Mouse (Mus musculus) liver (tissue): ENCODE results near the gene Thap7.

Experiments used
- DNase-seq: peaks from one replicate; pipeline ENCODE4 v3.0.0-alpha.2; 2020; ENCODE audit warnings: mixed read lengths

Thap7 gene

DNA sequence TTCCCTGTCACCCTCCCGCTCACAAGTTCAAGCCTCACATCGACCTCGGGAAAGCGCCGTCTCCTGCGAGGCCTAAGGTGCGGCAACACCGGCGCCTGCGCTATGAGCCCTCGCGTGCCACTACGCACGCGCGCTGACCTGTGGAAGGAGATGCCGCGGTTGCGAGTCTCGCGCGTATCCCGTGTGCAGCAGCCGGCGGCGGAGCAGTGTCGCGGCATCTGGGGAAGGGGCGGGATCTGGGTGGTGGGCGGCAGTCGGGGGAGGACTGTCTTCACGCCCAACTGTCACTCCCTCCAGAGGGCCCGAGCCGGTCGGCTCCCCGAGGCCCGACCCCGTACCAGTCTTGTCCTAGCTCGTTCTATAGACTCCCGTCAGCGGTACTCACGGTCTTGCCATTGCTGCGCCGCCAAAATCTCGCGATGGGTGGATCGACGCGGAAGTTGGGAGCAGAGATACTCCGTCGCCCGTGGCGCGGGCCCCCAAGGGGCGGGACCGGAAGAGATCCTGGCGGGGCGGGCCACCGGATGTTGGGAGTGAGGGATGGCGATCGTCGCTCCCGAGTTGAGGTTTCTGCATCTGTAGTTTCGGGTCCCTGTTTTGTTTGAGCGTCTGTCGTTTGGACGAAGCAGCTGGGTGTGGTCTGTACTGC, at the start of gene Thap7:
Gene Thap7 (minus strand): TSS at position 497 of the 649 bp plus-strand sequence.
- DNase-seq = peak; percentile 98

DNA sequence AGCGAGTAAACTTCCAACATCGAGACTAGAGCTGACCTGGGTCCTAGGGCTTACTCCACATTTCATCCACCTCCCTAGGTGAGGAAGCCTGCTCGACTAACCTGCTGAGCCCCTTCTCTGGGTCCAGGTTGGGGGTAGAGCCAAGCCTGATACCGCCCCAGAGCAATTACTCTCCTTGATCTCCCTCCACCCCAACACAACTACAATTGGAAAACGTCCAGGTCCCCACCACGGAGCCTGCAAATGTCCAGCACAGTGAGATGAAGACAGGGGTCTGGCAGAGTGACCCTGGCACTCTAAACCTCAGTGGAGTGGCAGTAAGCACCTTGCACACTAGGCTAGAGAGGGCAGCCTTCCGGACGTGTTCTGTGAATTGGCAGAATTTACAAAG, 45.9 kb upstream of the Thap7 start:
- DNase-seq = no peak

DNA sequence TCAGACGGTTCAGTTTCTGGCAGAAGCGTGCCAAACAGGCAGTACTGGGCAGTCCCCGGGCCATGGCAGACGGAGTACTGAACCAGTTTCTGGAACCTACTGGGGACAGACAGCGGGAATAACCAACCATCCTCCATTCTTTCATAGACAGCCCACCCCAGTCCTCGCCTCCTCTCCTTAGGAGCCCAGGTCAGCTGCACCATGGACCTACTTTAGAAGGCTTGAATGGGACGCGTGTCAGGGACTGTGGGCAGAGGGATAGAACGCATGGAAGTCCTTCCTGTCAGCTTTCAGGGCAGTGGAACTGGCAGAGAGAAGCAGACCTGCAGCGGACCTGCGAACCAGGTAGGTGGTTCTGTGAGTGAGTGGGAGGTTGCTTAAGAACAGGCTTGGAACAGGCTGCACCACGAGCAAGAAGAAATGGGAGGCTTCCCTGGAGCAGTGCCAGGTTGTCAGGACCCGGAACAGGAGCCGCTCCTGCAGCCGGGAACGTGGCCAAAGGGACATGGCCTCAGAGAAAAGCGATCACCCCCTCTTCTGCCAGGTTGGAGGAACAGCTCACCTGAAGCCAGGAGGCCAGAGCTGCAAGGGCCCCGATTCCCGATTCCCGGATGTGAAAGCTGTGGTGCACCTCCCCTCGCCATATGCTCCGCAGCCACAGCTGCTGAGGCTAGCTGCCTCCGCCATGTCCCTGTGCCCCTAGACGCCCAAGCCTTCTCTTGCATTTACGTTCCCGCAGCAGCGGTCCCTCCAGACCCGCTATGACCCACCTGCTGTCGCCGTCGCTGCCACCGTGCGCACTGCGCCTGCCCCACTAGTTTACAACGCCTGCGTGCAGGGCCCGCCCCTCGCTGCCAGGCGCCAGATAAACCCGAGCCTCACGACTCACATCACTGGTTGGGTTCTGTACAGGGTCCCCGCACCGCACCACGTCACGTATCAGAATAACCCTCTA, 45.2 kb upstream of the Thap7 start:
- DNase-seq = peak; percentile 44

DNA sequence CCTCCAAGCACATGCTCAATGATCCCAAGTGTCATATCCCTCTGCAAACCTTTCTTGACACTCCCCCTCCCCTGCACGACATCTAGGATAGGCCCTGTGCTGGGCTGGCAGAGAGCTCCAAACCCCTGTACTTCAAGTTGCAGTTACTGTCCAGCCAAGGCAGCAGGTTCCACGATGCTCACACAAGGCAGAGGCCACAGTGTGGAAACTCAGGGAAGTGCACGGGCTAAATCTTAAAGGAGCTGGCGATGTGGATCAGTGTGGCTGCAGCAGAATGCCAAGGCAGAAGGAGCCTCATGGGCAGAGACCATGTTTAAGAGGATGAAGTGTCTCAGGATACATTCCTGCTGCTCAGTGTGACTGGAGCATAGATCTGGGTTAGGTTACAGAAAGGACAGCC, 35.2 kb upstream of the Thap7 start:
- no peak for DNase-seq

DNA sequence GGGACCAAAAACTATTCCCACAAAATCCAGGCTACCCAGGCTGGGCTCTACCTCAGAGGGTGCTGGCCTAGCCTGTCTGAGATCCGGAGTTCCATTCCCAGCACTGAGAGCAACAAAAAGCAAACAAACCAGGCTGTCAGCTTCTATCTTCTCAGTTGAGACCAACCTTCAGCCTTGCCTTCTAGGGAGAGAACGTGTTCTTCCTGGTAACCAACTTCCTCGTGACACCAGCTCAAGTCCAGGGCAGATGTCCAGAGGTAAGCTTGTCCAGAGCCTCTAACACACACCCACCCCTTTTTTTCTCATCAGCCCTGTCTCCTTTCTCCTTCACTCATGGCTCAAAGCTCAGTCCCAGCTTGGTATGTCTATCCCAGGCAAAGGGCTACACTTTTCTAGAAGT, 33.8 kb upstream of the Thap7 start:
- no peak for DNase-seq

DNA sequence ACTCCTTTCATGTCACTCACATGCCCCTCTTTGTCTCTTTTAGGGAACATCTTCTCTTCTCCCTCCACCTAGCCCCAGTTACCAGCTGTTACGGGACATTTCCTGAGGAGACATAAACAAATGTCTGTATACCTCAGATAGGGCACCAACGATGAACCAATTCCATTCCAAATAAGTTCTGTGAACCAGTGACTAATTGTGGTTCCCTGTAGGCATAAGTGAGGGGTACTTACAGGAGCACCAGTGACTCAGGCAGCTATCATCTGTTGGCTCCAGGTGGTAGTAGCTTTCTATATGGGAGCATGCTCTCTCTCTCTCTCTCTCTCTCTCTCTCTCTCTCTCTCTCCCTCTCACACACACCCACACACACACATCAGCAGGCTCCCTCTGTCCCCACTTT, 33.3 kb upstream of the Thap7 start:
- no peak for DNase-seq

DNA sequence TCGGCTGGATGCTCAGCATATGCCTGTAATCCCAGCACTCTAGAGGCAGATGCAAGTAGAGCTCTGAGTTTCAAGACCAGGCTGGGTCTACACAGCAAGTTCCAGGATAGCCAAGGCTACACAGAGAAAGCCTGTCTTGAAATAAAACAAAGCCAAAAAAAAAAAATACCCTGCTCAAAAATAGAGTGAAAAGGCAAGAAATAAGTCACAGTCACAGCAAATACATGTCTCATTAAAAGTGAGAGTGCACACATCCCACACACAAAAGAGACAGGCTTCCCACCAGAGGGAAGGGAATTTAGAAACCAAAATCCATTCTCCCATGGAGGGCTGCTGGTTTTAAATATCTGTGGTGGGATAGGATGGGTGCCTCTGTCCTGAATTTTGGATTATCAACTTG, 32.6 kb upstream of the Thap7 start:
- no peak for DNase-seq

DNA sequence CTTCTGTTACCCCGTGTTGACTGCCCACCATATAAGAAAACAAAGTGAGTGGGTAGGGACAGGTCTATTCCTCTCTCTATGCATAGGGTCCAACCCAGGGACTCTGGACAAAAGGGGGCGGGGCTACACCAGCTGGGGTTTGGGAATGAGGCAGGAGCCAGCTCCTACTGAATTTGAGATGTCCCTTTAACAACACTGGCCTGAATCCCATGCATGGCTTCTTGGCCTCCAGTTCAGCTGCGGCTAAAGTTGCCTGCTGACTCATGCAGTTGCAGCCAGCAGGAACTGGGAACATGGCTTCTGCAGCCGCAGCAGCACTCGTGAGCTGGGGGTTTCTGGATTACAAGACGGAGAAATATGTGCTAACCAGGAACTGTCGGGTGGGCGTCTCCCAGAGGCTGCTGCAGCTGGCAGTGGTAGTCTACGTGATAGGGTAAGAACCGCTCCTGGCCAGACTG, 30.8 kb upstream of the Thap7 start, which contains the start of gene P2rx6:
Gene P2rx6 (plus strand): TSS at position 135 of the 458 bp plus-strand sequence.
- peak; percentile 32 for DNase-seq

DNA sequence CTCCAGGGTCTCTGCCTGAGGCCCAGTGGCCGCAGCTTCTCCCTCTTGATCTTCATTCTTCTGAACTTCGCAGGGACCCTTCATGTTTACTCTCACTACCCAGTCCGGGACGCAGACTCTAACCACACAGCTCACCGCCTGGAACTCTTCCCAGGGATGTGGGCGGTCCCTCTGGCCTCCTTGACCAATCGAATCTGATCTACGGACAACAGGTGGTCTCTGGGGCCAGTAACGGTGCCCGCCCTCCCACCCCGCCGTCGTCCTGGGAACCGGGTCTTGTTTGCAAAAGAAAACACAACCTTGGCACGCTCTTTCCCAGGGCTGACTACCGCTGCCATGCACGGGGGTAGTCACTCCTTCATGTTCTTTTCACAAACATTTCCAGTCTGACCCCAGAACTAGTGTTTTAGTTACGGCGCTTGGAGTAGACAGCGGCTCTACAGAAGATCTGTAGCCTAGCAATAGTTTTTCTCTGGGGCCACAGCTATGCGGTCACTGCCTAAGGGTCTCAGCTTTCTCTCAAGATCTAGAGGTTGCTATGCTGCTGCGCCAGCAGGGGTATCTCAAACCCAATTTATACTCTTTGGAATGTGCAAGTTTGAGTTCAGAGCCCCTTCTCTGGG, 30.3 kb upstream of the Thap7 start, which contains the start of gene Lrrc74b:
Gene Lrrc74b (minus strand): TSS at position 120 of the 623 bp plus-strand sequence.
- DNase-seq = peak; percentile 47

DNA sequence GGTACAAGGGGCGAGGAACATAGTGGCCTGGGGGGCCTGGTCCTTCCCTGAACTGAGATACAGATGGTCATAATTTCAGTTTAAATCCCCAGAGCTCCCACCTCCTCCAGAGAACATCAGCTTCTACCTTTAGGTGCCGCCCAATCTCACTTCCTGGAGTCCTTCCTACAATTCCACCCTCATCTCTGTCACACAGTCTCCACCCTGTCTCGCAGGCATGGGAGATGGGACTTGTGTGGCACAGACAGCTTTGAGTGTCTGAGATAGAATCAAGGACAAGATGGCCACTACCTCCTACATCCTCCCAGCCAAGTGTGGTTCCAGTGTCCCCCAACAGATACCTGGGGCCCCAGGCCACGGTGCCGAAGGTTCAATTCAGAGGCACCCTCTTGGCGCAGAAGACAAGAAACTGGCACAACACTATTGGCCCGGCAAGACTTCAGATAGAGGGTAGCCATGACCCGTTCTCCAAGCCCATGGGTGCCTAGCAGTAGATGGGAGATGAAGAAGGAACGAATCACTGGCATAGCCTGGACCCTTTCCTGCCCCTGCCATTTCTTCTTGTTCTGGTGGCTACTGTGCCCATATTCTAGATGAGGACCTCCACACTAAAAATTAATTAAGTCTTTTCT, 28.6 kb upstream of the Thap7 start:
- DNase-seq = no peak

DNA sequence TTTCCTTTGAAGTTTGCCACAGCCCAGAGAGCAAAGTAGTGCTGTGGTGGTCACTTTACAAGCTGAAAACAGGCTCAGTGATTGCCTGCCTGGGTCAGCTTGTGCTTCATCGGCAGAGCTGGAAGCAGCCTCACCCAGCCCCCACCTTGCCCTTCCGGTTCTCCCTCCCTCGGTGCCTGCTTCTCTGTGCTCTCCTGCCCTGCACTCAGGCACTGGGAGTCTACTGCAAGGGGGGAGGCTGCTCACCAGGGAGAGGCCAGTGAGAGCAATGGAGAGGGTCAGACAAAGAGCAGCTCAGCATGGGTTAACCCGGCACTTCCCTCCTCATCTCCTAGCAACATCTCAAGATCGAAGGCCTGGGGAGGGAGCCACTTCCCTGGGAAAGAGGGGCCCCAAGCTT, 27.9 kb upstream of the Thap7 start:
- DNase-seq = peak; percentile 30

DNA sequence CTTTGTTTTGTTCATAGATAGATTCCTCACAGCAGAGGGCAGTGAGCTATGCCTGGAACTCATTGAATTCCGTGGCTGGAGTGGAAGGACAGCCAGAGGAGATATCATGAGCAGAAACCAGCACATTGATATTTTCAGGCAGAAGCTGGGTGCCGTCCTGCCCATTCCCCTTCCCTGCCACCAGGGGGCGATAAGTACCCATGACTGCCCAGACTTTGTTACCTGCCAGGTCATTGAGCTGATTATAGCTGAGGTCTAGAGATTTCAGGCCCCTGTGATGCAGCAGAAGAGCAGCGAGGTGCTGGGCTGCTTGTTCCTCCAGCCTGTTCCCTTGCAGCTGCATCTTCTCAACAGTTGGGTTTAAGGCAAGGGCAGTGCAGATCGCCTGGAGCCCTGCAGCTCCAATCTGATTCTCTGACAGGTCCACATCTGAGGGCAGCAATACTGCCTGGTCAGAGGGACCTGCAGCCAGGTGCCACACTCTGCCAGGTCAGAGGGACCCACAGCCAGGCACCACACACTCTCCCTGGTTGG, 27.1 kb upstream of the Thap7 start:
- DNase-seq = peak; percentile 69

DNA sequence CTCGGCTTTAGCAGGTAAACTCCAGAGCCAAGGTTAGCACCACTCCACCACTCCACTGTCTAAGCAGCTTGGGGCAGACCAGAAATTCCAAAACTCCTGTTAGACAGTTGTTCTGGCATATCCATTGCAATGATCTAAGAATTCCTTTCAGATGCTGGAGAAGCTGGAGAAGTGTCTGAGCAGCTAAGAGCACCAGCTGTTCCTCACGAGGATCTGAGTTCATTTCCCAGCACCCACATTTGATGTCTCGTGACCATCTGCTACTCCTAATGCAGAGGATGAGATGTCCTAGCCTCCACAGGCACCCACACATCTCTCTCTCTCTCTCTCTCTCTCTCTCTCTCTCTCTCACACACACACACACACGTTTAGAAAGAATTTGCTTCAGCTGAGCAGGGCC, 26.0 kb upstream of the Thap7 start:
- no peak for DNase-seq

DNA sequence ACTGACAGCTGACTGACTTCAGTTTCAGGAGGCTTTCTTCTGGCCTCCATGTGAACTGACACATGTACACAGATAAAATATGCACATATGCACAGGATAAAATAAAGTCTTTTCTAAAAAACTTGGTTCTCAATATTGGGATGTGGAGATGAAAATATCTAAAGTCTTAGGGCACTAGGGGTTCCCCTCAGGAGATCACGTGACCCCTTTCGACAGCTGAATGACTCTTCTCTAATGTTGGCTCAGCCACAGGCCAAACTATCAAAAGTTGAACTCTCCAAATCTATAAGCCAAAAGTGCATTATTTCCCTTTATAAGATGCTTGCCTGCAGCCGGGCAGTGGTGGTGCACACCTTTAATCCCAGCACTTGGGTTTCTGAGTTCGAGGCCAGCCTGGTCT, 25.2 kb upstream of the Thap7 start:
- DNase-seq = no peak

DNA sequence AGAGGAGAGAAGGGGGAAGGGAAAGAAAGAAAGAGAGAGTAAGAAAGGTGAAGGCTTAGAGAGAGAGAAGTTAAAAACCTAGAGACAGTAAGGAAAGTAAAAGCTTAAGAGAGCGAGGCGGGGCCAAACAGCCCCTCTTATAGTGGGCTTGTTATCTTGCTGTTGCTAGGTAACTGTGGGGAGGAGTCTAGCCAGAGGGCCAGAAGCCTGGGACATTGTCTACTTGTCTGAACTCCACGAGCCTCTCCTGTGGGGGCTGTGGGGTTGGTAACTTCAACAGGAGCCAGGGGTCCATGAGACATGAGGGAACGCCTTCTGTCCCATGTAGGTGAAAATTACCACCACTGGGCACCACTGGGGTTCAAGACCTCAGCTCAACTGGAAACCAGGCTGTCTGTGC, 23.8 kb upstream of the Thap7 start:
- DNase-seq = peak; percentile 72

DNA sequence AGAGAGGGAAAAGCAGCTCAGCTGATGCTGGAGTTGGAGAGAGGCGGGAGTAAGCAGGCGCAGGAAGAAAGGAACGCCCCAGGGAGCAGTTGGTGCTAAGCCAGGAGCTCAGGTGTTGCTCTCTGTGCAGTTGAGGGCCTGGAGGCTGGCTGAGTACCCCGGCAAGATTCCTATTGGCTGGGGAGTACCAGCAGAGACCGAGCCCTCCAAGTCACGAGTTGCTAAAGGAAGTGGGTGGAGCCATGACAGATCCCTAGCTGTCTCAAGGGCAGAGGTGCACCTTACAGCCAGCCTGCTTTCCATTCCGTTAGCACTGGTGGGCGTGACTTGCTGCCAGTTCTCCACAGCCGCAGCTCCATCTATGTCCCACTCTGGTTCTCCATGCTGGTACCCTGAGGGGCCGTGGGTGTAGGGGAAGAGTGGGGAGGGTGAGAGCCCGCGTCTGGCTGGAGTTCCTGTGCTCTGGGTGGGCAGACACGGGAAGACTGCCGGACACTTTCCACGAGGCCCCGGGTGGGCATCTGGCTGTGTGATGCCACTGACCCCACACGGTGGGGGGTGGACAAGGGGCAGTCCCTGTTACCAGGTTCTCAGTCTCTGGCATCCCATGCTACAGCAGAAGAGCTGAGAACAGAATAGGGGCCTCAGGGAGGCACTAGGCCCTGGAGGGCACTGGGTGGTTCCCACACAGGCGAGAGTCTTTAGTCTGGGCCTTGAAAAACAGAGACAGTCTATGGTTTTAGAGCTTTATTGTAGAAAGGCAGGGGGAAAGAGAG, 23.2 kb upstream of the Thap7 start:
- peak; percentile 82 for DNase-seq

DNA sequence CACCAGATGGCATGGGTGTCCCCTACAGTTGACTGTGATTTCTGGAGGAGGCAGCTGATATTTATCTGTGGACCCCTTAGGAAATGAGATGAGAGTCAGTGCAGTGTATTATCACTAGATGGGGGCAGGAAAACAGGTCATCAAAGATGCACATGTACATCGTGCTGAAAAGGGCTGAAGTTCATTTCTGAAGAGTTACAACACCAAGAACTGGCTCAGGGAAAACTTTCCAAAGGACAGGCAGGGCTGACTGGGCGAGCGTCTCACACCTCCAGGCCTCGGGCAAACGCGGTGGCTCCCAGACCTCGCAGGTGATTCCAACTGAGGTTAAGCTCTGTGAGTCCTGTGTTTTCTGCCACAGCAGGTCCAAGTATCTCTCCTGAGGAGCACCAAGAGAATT, 21.9 kb upstream of the Thap7 start:
- DNase-seq = no peak

DNA sequence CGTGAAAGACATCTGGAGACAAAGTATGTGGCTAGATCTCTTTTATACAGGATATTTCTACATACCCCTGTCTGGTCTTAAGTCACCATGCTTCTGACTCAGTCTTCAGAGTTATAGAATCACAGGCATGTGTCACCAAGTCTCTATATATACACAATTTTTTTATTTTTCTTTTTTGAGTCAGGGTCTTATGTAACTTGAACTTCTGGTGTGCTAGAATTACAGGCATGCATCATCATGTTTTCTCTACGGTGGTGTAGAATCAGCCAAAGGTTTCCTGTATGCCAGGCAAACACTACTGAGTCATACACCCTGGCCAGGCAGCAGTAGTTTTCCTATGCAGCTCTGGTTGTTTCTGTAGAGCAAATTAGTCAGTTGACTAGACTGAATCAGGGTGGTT, 11.7 kb upstream of the Thap7 start:
- no peak for DNase-seq

DNA sequence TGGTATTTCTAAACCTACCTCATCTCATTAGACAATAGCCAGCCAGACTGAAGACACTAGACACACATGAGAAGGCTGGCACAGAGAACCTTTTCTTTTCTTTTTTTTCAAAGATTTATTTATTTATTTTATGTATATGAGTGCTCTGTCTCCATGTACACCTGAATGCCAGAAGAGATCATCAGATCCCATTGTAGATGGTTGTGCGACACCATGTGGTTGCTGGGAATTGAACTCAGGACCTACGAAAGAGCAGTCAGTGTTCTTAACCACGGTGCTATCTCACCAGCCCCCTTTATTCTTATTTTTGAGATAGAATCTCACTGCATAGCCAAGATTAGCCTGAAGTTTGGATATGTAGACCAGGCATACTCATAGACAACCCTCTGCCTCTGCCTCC, 5.6 kb upstream of the Thap7 start:
- DNase-seq = no peak

DNA sequence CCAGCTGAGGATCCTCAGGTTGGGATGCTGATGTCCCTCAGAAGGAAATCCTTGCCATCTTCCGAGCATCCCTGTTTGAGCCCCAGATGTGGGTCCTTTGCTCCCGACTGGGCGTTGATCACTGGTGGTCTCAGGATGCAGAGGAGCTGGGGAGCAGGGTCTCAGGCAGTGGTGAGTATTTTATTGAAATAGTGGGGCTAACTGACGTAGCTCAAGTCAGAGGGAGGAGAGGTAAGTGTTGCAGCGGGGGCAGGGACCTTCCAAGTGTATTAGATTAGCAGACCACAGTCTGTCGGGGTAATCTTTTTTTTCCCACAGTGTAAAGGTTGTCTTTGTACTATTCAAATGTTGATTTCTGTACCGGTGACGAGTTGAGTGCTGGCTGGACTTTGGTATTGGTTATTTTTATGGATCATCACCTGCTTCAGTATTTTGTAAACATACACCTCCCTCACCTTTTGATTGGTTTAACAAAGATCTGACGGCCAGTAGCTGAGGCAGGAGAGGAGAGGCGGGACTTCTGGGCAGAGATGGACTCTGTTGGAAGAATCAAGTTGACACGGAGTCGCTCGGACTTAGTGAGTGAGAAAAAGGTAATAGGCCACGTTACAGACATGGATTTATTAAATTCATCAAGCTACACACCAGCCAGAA, 1.9 kb upstream of the Thap7 start:
- DNase-seq = no peak

DNA sequence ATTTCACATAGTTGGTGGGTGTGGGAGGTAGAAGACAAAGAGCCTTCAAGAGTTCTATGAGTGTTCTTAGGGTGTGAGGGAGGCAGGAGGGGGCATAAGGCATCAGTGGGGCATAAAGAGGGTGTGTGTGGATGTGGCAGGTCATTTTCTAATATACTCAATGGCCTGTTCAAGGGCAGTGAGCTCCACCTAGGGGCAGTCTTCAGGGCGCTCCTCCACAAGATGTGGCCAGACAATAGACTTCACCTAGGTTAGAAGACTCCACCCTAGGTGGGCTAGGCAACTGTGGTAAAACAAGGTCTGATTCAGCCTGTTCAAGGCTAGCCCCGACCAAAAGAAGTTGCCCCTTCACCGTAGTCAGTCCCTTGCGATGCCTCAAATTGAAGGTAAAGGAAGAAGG, 1.3 kb upstream of the Thap7 start:
- peak; percentile 26 for DNase-seq
